Mouse (Mus musculus) retina, postnatal 1 day (tissue): ENCODE measurements around the gene Cnot3.
"Not testable (repeated sequence)": the region's sequence is repeated elsewhere in the genome, so short reads cannot be mapped to it uniquely, and the experiment has no call there.

Experiments
- DNase-seq: peaks from one replicate; pipeline ENCODE4 v3.0.0-alpha.2; 2012

Cnot3 gene

DNA sequence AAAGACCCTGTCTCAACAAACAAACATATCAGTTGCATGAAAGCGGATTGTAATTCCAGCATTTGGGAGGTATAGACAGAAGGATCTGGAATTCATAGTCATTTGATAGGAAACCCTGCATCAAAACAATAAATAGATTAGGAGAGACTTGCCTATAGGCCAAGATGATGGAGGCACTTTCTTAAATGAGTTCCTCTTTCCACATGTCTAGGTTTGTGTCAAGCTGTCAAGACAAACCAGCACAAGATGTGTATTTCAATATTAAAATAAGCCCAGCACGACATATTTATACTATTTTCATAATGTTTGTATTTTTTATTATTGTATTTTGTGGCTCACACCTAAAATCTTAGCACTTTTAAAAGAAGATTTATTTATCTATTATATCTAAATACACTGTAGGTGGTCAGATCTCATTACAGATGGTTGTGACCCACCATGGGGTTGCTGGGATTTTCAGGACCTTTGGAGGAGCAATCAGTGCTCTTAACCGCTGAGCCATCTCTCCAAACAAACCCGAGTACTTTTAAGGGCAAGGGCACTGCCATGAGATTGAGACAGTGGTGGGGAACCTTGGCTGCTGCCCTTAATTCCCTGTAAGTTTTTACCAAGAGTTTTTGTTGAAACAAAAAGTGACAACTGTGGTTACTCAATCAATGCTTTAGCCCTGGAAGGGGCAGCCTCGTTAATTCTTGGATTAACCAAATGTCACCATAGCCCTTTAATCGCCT is 58.2 kb downstream of the Cnot3 start:
- no peak for DNase-seq

DNA sequence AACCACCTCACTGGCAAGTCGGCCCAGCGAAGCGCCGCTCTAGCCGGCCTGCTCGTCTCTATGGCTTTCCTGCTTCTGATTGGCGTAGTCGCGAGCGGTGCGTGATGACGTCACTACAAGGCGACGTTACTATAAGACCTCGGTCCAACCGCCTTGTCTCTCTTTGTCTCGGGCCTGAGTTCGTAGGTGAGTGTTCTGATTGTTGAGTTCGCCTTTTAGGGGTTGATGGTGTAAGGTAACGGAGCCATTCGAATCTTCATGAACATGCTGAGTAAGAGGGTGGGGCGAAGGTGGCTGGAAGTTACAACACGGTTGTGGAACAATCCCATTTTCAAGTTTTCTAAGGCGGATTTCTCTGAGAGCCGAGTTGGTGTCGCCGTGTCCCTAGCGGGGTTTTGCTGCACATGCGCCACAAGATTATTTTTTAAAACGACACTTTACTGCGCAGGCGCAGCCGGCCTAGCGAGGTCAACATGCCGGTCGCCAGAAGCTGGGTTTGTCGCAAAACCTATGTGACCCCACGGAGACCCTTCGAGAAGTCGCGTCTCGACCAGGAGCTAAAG is 58.9 kb downstream of the Cnot3 start, which contains the start of gene Rps9:
Rps9 (plus strand) TSS at position 115 of the 563 bp plus-strand sequence.
- peak; percentile 99 for DNase-seq

DNA sequence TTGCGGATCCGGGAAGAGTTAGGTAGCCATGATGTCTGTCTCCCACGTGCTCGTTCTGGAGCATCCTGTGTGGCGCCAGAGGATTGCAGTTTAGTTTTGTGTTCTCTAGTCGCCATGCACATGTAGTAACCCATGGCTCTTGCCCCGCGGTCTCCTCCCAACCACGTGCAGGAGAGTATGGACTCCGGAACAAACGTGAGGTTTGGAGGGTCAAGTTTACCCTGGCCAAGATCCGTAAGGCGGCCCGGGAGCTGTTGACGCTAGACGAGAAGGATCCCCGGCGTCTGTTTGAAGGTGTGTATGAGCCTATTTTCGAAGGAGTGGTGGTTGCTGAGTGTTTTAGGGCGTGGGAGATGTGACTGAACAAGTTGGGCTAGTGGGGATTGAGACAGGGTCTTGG is 59.4 kb downstream of the Cnot3 start:
- no peak for DNase-seq

DNA sequence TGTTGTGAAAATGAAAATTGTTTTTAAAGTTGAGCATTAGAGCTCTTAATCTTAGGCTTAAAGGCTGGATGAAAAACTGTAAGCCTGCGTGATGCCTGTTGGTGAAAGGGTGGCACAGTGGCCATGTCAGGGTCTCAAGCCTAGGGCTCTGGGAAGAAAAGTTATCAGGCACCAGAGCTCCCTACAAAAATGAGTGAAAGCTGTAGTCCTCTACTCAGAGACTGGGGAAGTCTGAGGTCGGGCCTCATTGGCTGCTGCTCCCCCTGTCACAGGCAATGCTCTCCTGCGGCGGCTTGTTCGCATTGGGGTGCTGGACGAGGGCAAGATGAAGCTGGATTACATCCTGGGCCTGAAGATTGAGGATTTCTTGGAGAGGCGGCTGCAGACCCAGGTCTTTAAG is 60.4 kb downstream of the Cnot3 start:
- not testable (repeated sequence) for DNase-seq

DNA sequence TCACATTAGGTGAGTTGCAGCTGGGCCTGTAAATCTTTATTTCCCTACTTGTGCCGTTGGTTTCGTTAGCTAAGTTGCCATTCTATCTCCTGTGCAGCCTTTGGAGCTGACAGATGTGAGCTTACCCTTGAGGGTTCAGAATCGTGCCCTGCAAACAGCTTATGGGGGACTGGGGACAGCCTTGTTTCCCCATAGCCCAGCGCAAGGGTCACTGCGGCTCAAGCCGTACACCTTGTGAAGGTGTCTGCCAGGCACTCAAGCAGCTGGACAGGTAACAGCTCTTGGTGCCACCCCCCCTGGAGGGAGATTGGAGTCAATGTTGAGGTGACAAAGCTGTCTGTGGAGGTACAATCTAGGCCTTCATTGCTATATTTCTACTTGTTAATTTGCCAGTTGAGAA is 60.8 kb downstream of the Cnot3 start:
- DNase-seq, result no peak

DNA sequence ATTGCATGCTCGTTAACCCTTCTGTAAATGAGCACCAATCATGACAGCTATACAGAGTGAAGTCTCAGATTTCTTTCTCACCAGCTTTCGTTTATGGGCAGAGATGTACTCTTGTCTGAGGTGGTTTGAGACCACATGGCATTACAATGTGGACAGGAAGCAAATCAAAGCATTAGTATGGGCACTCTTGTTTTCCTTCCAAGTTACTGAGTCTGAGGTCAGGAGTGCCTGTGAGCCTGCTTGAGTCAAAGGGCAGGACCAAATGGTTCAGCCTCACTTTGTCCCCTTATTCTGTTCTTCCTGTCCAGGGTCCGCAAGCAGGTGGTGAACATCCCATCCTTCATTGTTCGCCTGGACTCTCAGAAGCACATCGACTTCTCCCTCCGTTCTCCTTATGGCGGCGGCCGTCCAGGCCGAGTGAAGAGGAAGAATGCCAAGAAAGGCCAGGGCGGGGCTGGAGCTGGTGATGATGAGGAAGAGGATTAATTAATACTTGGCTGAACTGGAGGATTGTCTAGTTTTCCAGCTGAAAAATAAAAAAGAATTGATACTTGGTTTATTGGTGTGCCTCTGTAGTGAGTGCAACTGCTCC is 61.4 kb downstream of the Cnot3 start:
- DNase-seq, result no peak

DNA sequence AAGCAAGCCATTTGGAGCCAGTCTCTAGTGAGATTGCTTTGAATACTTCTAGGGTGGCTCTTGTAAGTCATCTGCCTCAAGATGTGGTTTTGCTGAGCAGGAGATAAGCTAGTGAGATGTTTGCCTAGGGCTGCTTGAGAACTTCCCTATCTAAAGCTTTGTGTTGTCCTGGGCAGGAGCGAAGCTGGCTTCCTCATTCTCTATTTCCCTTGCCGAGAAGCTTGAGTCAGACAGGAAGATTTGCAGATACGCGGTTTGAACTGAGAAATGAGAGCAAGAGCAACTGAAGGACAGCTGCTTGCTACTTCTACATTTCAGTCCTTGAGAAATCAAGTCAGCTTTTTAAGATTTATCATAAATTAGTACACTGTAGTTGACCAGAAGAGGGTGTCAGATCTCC is 62.0 kb downstream of the Cnot3 start:
- no peak for DNase-seq

DNA sequence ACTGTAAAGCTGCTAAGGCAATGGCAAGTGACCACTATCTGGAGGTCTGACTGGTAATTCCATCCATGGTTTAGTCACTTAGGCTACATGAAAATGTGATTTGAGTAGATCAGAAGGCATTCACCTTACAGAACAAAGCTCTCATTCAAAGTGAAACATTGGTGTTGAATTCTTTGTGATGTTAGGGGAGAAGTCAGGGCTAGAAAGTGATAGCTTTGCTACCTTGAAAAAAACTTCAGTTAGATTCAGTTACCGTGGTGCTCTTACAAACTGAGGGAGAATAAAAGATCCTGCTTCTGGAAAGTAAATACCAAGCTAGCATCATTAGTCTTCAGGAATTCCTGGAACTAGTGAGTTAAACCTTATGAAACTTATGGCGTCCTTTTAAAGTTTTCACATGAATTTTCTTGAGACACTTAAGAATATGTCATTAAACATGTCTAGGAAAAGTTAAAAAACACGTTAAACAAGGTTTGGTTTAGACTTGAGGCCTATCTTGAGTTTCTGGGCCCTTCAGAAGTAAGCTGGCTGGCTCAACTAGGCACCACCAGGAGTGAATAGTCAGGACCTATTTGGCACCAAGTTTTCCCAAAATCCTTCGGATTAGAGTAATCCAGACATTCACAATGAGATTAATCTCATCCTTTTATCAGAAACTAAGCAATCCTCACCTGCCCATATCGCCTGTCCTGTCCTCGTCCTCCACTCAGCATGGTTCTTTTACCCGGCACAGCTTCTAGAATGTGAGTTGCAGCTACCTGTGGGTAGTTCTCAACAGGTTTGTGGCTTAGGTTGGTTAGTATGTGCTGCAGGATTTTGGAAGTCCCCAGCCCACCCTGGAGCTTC is 62.7 kb downstream of the Cnot3 start:
- DNase-seq, result no peak

DNA sequence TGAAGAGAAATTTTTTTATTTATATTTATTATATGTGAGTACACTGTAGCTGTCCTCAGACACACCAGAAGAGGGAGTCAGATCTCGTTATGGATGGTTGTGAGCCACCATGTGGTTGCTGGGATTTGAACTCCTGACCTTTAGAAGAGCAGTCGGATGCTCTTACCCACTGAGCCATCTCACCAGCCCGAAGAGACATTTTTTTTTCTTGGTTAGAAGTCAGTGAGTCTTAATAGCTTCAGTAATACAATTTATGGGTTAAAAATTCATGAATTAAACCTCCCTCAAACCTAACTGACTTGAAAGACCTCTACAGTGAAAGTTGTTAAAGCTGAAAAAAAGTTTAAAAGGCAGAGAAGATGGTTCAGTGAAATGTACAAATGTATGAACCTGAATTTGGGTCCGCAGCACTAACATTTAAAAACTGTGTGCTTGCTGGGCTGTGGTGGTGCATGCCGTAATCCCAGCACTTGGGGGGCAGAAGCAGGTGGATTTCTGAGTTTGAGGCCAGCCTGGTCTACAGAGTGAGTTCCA is 63.4 kb downstream of the Cnot3 start:
- DNase-seq, result not testable (repeated sequence)

DNA sequence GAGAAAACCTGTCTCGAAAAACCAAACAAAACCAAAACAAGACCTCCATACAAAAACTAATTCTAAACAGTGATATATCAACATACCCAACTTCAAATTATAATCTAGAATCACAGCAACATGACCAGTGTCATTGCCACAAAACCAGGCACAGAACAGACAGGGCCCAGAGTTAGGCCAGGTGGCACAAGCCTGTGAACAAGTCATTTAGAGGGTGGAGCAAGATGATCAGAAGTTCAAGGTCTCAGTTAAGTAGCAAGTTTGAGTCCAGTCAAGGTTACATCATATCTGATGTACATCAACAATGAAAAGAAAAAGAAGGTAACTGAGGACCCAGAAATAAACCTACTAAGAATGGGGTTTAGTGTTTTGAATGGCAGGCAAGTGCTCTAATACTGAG is 63.9 kb downstream of the Cnot3 start:
- DNase-seq, result no peak
